17 mouse cellular contexts compared by ENCODE assay signal in the genomic region with DNA sequence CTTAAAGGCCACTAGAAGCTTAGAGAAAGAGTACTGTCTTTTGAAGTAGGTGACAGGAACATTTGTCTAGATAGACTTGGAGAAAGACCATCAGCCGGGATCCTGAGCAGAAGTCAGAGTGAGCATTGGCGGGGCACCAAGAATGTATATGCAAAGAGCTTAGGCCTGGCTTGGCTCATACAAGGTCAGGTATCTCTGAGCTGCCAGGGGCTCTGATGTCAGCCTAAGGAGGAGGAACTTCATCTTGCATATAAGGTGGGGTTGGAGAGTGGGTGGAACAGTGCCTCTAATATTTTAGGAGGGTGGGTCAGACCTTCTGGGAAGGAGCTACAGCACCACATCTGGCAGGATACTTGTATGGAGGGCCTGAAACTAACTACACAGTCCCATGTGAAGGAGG. TPM values are rescaled to one million over a fixed set of nuclear protein-coding genes. Genes with fewer than 3 reads are reported as not detected.
DNase-seq lines count a peak whose midpoint lies in the region; ATAC-seq and TF ChIP-seq lines count a peak whose summit lies in the region.
"Had no signal": no experiment of that assay in that cellular context is flagged by ENCODE, and none has a peak within 500 bp of the region (broad histone marks: within the 10 kb centered on the region; RNA-seq: fewer than 3 reads in every experiment).

No protein-coding gene starts in this region.

- 95% methylated on average over 2 of the region's 2 CpGs for WGBS in forebrain, embryonic 13.5 days

- H3K27ac ChIP-seq in gastrocnemius, adult 2 months: peak overlapping the region; percentile 66
- no peak overlapping the region for H3K27ac ChIP-seq in forebrain, embryonic 13.5 days
- H3K27ac ChIP-seq: limb, embryonic 10.5 days; liver, embryonic 14.5 days; midbrain, embryonic 12.5 days had no signal

- H3K27me3 ChIP-seq in forebrain, embryonic 13.5 days: no peaks in the 10 kb centered on the region
- H3K27me3 ChIP-seq: midbrain, embryonic 12.5 days had no signal

- H3K4me2 ChIP-seq in forebrain, embryonic 13.5 days: no peak overlapping the region
- H3K4me2 ChIP-seq: midbrain, embryonic 12.5 days had no signal

- no peak for DNase-seq in gastrocnemius, adult 2 months
- DNase-seq in gastrocnemius, adult 18-20 months (ENCODE audit: low spot score): no peak
- DNase-seq in ES-CJ7 (ENCODE audit: low read depth, low spot score) (peak; percentile 27), adipocyte (ENCODE audit: low spot score) (peak; percentile 47)
- DNase-seq in heart, postnatal 10 days: peak; percentile 47 to 55
- no peak for DNase-seq in thymus, adult 18-20 months
- DNase-seq in thymus, postnatal 0 days (ENCODE audit: low spot score): no peak
- DNase-seq: gastrocnemius, postnatal 14 days; kidney, adult 11 months; kidney, postnatal 36 days; right cerebral cortex, postnatal 14 days; thymus, postnatal 36 days had no signal

- TF ChIP-seq CTCF in gastrocnemius, adult 2 months (IDR thresholded peaks at IDR 0.05): no peak

- H3K9ac ChIP-seq in forebrain, embryonic 13.5 days: no peak overlapping the region
- H3K9ac ChIP-seq: liver, embryonic 14.5 days; midbrain, embryonic 12.5 days had no signal

- ATAC-seq in forebrain, embryonic 13.5 days: no peak
- ATAC-seq: forebrain, embryonic 16.5 days had no signal

- intact Hi-C loops in gastrocnemius, adult 2 months (cut with DNase I): no loop called here
- intact Hi-C loops in heart, postnatal 10 days (cut with DNase I): no loop called here

- H3K36me3 ChIP-seq in forebrain, embryonic 13.5 days (ENCODE audit: poor library complexity, severe bottlenecking): peaks cover 44% of the 10 kb centered on the region

- no peaks in the 10 kb centered on the region for H3K9me3 ChIP-seq in forebrain, embryonic 13.5 days (replicated peaks)
- H3K9me3 ChIP-seq: limb, embryonic 10.5 days; midbrain, embryonic 12.5 days had no signal

- no peak overlapping the region for H3K4me3 ChIP-seq in gastrocnemius, adult 2 months
- no peak overlapping the region for H3K4me3 ChIP-seq in forebrain, embryonic 13.5 days
- H3K4me3 ChIP-seq: limb, embryonic 10.5 days; midbrain, embryonic 12.5 days had no signal

- peaks cover 11% of the 10 kb centered on the region for H3K4me1 ChIP-seq in forebrain, embryonic 13.5 days

RNA-seq across cellular contexts. Expression of gene Stk35, which starts 18.6 kb away (rescaled TPM):
- total RNA-seq in gastrocnemius, adult 2 months (2021): 1 to 10 TPM; 5.0 to 8.9 TPM
- total RNA-seq in gastrocnemius, adult 18-20 months (2021): 1 to 10 TPM; 4.5 to 5.2 TPM
- total RNA-seq in heart, postnatal 10 days (2021): 10 to 100 TPM; 16.6 to 17.3 TPM
- 5.4 and 6.0 TPM in 2 replicates for polyA plus RNA-seq in thymus, postnatal 0 days (2015; fragmentation: Nextera tagmentation; extraction: Ambion mirVana)
- 9.4 and 11.4 TPM in 2 replicates for polyA plus RNA-seq in forebrain, embryonic 13.5 days (2015; fragmentation: Nextera tagmentation; extraction: Ambion mirVana)

Comparison
In these comparisons a context has a peak if more than half of its experiments do, and no peak if none do; other contexts are left out.
1. DNase-seq: peak in ES-CJ7 (single experiment), adipocyte (single experiment) and heart, postnatal 10 days (2 of 2); none in gastrocnemius, adult 2 months (single experiment), gastrocnemius, adult 18-20 months (single experiment), thymus, adult 18-20 months (0 of 2) and thymus, postnatal 0 days (single experiment).